Mouse (Mus musculus): Measurements from ENCODE around the gene Fancl. TPM values are rescaled to one million over a fixed set of nuclear protein-coding genes. Genes with fewer than 3 reads are reported as not detected.
"Not testable (repeated sequence)": the region's sequence is repeated elsewhere in the genome, so short reads cannot be mapped to it uniquely, and the experiment has no call there.

Fancl gene
- total RNA-seq (2021), result 1 to 10 TPM; 7.0 to 7.5 TPM

- DNase-seq (ENCODE audit: low spot score), result no peak
- intact Hi-C loops (cut with DNase I), result loop anchor here (10.0 kb wide), 1 partner anchor 209 kb away; the partner anchor contains the start of genes Gm6899 and Vrk2
Measured at GRCm38 (mm10) chr11:26385971-26386370, at the start of gene Fancl. Gene Fancl (plus strand): TSS chr11:26386135.

- intact Hi-C loops (cut with DNase I), result no loop called here
Measured at GRCm38 (mm10) chr11:26336848-26337247, 49.1 kb upstream of the Fancl start.

GRCm38 (mm10) chr11:26370176-26370575 lies 15.8 kb upstream of the Fancl start:
- DNase-seq (ENCODE audit: low spot score); intact Hi-C loops (cut with DNase I): not testable (repeated sequence)

More at GRCm38 (mm10) chr11:26336848-26337247, 49.1 kb upstream of the Fancl start:
- no peak for DNase-seq (ENCODE audit: low spot score)

DNA sequence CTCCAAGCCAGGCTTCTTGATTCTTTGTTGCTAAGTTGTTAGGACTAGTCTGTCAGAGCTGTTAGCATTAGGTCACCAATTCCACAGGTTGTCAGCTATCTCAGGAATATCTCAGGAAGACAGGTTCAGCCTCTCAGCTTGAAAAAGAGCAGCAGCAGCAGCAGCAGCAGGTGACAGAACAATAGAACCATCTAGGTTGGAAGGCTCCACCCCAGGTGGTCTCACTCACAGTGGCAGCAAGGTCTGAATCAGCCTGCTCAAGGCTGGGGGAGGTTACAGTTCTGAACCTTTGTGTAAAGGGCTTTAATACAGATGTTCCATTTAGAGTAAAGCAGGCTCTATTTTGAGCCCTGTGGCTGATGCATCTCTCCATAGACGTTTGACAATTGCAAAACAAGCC lies 14.0 kb upstream of the Fancl start:
- intact Hi-C loops (cut with DNase I); DNase-seq (ENCODE audit: low spot score): not testable (repeated sequence)

- no peak for DNase-seq (ENCODE audit: low spot score)
- intact Hi-C loops (cut with DNase I), result no loop called here
Measured at GRCm38 (mm10) chr11:26374132-26374531, 11.8 kb upstream of the Fancl start.

- no peak for DNase-seq (ENCODE audit: low spot score)
- intact Hi-C loops (cut with DNase I), result no loop called here
Measured at GRCm38 (mm10) chr11:26378074-26378473, 7.9 kb upstream of the Fancl start.

DNA sequence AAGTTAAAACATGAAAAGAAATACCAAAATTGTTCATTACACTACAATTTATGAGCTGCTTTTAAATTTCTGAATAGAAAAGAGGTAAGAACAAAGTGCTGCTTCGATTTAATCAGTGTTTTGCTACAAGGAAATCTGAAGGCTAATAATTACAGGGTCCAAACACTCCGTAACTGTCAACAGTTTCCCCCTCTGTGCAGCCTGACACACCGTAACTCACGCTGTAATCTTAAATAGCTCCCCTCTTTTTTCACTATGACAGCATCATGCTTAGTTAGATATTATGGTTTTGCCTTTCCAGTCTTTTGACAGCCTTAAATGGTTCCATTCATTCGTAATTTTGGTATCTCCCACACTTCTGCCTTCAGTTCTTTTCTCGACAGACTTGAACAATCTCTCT lies 4.4 kb upstream of the Fancl start:
- no peak for DNase-seq (ENCODE audit: low spot score)
- intact Hi-C loops (cut with DNase I), result loop anchor here (10.0 kb wide), 1 partner anchor 213 kb away; the partner anchor contains the start of genes Gm6899 and Vrk2

GRCm38 (mm10) chr11:26386678-26387077 lies 743 bp downstream of the Fancl start:
- no peak for DNase-seq (ENCODE audit: low spot score)
- intact Hi-C loops (cut with DNase I), result loop anchor here (10.0 kb wide), 1 partner anchor 208 kb away; the partner anchor contains the start of genes Gm6899 and Vrk2

- DNase-seq (ENCODE audit: low spot score), result peak; percentile 82
- intact Hi-C loops (cut with DNase I), result loop anchor here (10.0 kb wide), 1 partner anchor 208 kb away; the partner anchor contains the start of genes Gm6899 and Vrk2
Measured at GRCm38 (mm10) chr11:26387087-26387611, 1.2 kb downstream of the Fancl start.

GRCm38 (mm10) chr11:26395561-26395960 lies 9.6 kb downstream of the Fancl start:
- intact Hi-C loops (cut with DNase I), result no loop called here
- DNase-seq (ENCODE audit: low spot score), result no peak

DNA sequence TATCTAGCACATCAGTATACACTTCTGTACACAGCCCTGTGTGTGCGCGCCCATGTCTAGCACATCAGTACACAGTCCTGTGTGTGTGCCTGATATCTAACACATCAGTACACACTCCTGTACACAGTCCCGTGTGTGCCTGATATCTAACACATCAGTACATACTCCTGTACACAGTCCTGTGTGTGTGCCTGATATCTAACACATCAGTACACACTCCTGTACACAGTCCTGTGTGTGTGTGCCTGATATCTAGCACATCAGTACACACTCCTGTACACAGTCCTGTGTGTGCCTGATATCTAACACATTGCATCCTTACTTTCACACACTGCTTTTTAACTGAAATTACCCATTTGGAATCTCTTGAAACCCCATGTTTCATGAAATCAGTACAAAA lies 27.0 kb downstream of the Fancl start:
- no peak for DNase-seq (ENCODE audit: low spot score)
- intact Hi-C loops (cut with DNase I), result no loop called here

DNA sequence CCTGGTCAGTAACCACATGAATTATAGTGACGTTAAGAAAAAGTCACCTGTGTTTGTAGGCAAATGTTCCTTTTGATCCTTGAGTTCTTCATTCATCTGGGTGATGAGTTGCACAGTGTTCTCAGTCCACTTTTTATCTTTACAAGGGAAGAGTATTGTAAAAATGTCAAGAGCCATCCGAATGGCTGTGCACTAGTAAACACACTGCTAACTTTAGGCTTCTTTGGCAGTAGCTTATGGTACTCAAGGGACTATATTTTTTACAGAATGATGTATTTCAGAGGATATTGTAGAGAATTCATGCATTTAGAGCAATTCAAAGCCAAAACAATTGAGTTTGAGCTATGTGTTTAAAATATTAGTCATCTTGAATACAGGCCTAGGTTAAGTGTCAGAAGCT lies 35.5 kb downstream of the Fancl start:
- intact Hi-C loops (cut with DNase I), result no loop called here
- DNase-seq (ENCODE audit: low spot score), result no peak

- DNase-seq (ENCODE audit: low spot score), result no peak
- intact Hi-C loops (cut with DNase I), result no loop called here
Measured at GRCm38 (mm10) chr11:26434229-26434628, 48.3 kb downstream of the Fancl start.

GRCm38 (mm10) chr11:26437818-26438217 lies 51.9 kb downstream of the Fancl start:
- intact Hi-C loops (cut with DNase I), result no loop called here
- DNase-seq (ENCODE audit: low spot score), result no peak

DNA sequence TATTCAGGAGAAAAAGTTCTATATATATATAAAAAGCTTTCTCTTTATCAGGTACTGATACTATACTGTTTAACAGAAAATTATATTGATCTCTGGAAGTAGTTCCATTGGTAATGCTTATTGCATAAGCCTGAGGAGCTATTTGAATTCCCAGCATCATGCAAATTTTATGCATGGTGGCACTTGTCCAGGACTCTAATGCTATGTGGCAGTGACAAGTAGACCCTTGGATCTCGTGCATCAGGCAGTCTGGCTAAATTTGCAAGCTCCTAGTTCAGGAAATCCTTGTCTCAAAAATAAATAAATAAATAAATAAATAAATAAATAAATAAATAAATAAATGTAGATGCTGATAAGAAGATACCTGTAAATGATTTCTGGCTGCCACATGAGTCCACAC lies 55.2 kb downstream of the Fancl start:
- no peak for DNase-seq (ENCODE audit: low spot score)
- intact Hi-C loops (cut with DNase I), result no loop called here

DNA sequence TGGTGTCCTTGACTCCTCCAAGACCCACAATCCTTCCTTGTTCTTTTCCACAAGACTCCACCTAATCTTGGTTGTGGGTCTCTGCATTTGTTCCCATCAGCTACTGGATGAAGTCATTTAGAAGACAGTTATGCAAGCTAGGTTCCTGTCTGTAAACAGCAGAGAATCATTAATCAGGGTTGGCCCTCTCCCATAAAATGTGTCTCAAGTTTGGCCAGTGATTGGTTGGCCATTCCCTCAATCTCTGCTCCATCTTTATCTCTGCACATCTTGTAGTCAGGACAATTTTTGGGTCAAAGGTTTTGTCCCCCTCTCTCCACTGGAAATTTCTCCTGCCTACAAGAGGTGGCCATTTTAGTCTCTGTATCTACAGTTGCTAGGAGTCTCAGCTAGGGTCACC lies 58.4 kb downstream of the Fancl start:
- no peak for DNase-seq (ENCODE audit: low spot score)
- intact Hi-C loops (cut with DNase I), result no loop called here

GRCm38 (mm10) chr11:26449789-26450188 lies 63.9 kb downstream of the Fancl start:
- no peak for DNase-seq (ENCODE audit: low spot score)
- intact Hi-C loops (cut with DNase I), result no loop called here

- no peak for DNase-seq (ENCODE audit: low spot score)
- intact Hi-C loops (cut with DNase I), result no loop called here
Measured at GRCm38 (mm10) chr11:26450636-26451035, 64.7 kb downstream of the Fancl start.

- intact Hi-C loops (cut with DNase I), result no loop called here
- DNase-seq (ENCODE audit: low spot score), result no peak
Measured at GRCm38 (mm10) chr11:26451228-26451627, 65.3 kb downstream of the Fancl start.

DNA sequence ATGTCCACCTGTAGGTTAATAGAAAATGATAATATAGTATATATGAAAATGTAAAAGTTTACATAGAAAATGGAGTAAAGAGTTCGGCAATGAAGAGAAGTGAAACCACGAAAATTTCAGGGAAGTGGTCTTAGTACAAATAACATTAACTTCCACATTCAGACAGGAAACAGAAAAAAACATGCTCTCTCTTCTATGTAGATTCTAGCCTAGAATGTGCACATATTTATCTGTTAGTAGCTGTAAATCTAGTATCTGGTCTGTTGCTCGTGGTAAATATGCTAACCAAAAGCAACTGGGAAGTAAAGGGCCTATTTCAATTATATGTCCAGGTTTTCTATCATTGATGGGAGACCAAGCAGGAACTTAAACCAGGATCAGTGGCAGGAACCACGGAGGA lies 66.8 kb downstream of the Fancl start:
- intact Hi-C loops (cut with DNase I), result no loop called here
- no peak for DNase-seq (ENCODE audit: low spot score)

DNA sequence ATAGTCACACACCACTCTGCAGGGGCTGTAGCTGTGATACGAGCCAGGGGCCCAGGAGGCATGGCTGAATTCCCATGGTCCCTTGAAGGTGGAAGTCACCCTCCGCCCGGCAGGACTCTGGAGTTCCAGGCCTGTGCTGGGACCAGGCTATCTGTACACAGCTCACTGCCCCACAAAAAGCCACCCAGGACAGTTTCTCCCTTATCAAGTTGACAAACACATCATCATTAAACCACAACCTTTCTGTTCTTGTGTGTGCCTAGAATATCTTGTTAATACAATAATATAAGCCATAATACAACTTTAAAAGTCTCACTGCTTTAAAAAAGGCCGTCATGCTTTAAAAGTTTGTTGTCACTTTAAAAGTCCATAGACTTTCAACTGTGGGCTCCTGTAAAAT lies 68.1 kb downstream of the Fancl start:
- no peak for DNase-seq (ENCODE audit: low spot score)
- intact Hi-C loops (cut with DNase I), result no loop called here
